Mouse (Mus musculus) spleen, adult 10 weeks (tissue): Measurements from ENCODE around the gene Olfr161. TPM values are rescaled to one million over a fixed set of nuclear protein-coding genes. Genes with fewer than 3 reads are reported as not detected.

Source experiments
- polyA plus RNA-seq: library from polyadenylated mRNA; stranded (reverse); fragments of 350-450 nt; fragmentation: Illumina TruSeq; extraction: RNeasy Lipid Tissue Mini Kit (QIAGEN cat#74804); gene quantifications from one replicate; pipeline ENCODE4 v1.2.3, GENCODE M21; 2015; ENCODE audit warnings: low replicate concordance; ENCODE audit not compliant: insufficient read depth

Gene Olfr161
- polyA plus RNA-seq: not detected

GRCm38 (mm10) chr16:3590691-3591090 is at the start of gene Olfr161:
Olfr161 (plus strand) TSS chr16:3591042.

Other genes with a start within 250 kb of the Olfr161 start
- 21.6 TPM for gene Mefv, start 127.1 kb downstream of the Olfr161 start, polyA plus RNA-seq
- 86.3 TPM for gene Zfp263, start 153.1 kb downstream of the Olfr161 start, polyA plus RNA-seq
- gene Olfr15, start 239.8 kb downstream of the Olfr161 start, polyA plus RNA-seq: not detected